Mouse (Mus musculus): ENCODE measurements around the gene Gm10717.
A peak's percentile ranks its signal among the peaks of the same experiment; 100 is the strongest.
"Not testable (repeated sequence)": the region's sequence is repeated elsewhere in the genome, so short reads cannot be mapped to it uniquely, and the experiment has no call there.

The Gm10717 gene

GRCm38 (mm10) chr9:3025653-3026052 is 436 bp downstream of the Gm10717 start:
- DNase-seq, result not testable (repeated sequence)

GRCm38 (mm10) chr9:3026136-3026535 is 919 bp downstream of the Gm10717 start:
- DNase-seq, result not testable (repeated sequence)

- not testable (repeated sequence) for DNase-seq
Observed at GRCm38 (mm10) chr9:3026741-3027140, 1.5 kb downstream of the Gm10717 start.

GRCm38 (mm10) chr9:3027200-3027599 is 2.0 kb downstream of the Gm10717 start:
- peak; percentile 47 for DNase-seq

GRCm38 (mm10) chr9:3029276-3030000 is 4.2 kb downstream of the Gm10717 start:
- DNase-seq, result not testable (repeated sequence)

- peak; percentile 78 for DNase-seq
Observed at GRCm38 (mm10) chr9:3030677-3031318, 5.6 kb downstream of the Gm10717 start.

- not testable (repeated sequence) for DNase-seq
Observed at GRCm38 (mm10) chr9:3034299-3034698, 9.1 kb downstream of the Gm10717 start, which contains the start of gene Gm17535. Gene Gm17535, plus strand, starts transcription at chr9:3034599.

GRCm38 (mm10) chr9:3036577-3036976 is 11.4 kb downstream of the Gm10717 start, which contains the start of gene Gm10715:
Gene Gm10715, plus strand, starts transcription at chr9:3036877.
- not testable (repeated sequence) for DNase-seq

GRCm38 (mm10) chr9:3038161-3038560 is 12.9 kb downstream of the Gm10717 start:
- DNase-seq, result not testable (repeated sequence)

Data from liver (tissue).